Mouse (Mus musculus): ENCODE measurements around the gene Ppard.

DNA sequence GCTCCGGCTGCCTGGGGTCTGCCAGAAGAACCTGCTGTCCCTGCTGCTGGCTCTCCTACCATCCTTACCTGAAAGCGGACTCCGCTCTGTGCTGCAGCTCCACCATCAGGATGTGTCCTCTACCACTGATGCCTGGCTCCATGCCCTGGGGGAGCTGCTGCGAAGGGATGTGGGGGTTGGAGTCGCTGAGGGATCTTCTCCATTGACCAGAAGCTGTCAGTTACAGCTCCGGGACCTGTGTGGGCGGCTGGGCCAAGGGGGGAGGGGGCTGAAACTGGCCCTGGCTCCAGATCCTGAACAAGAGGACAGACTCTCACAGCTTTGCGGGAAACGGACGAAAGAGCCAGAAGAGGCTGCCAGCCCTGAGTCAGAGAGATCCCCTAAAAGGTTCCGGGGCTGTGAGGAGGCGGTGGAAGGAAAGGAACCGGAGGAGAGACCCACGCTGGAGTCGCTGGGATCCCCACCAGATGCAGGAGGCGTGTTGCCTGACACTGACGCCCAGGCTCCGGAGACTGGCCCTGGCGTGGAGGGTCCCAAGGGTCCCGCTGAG, 83.2 kb downstream of the Ppard start:
- TF ChIP-seq GATA1 (IDR thresholded peaks at IDR 0.05; ENCODE audit: low read length) (no peak), TAL1 (IDR thresholded peaks at IDR 0.05; ENCODE audit: low read length) (no peak)

All from erythroblast, embryonic 14.5 days (primary cell).